Mouse (Mus musculus): ENCODE measurements around the gene Skint5. TPM values are rescaled to one million over a fixed set of nuclear protein-coding genes. Genes with fewer than 3 reads are reported as not detected.
"Not testable (repeated sequence)": the region's sequence is repeated elsewhere in the genome, so short reads cannot be mapped to it uniquely, and the experiment has no call there.

Gene Skint5
- not detected for total RNA-seq (2021)

- intact Hi-C loops (cut with DNase I), result loop anchor here (5.0 kb wide), 1 partner anchor 717 kb away; no protein-coding TSS in a partner anchor
- no peak for DNase-seq (ENCODE audit: extremely low spot score in 1 of 2, low spot score in 2 of 2)
Observed at GRCm38 (mm10) chr4:113999403-113999802, at the start of gene Skint5. Gene Skint5 (minus strand): TSS chr4:113999503.

- DNase-seq (ENCODE audit: extremely low spot score in 1 of 2, low spot score in 2 of 2), result no peak
- intact Hi-C loops (cut with DNase I), result no loop called here
Observed at GRCm38 (mm10) chr4:113957343-113957742, 42.0 kb downstream of the Skint5 start.

GRCm38 (mm10) chr4:113764182-113764581 lies 235.1 kb downstream of the Skint5 start:
- intact Hi-C loops (cut with DNase I), result no loop called here

GRCm38 (mm10) chr4:113763684-113764083 lies 235.6 kb downstream of the Skint5 start:
- DNase-seq (ENCODE audit: extremely low spot score in 1 of 2, low spot score in 2 of 2), result no peak
- intact Hi-C loops (cut with DNase I), result no loop called here

More at GRCm38 (mm10) chr4:113764182-113764581, 235.1 kb downstream of the Skint5 start:
- no peak for DNase-seq (ENCODE audit: extremely low spot score in 1 of 2, low spot score in 2 of 2)

- intact Hi-C loops (cut with DNase I); DNase-seq (ENCODE audit: extremely low spot score in 1 of 2, low spot score in 2 of 2): not testable (repeated sequence)
Observed at GRCm38 (mm10) chr4:113448230-113448629, 551.1 kb downstream of the Skint5 start.

Other genes starting within 250 kb of the Skint5 start
- gene Skint11, start 163.9 kb upstream of the Skint5 start, total RNA-seq (2021), result not detected

Data from left cerebral cortex, postnatal 10 days (tissue).